Mouse (Mus musculus) heart, adult 2 months (tissue): Measurements from ENCODE around the gene Dnajc3.

Source experiments
- CTCF ChIP-seq: fragments of 200-600 bp; IDR thresholded peaks from 2 replicates; pipeline ENCODE4 v1.8.1; 2022; ENCODE audit warnings: antibody characterized with exemption, mild to moderate bottlenecking, moderate library complexity
- EP300 ChIP-seq: fragments of 200-500 bp; IDR thresholded peaks from 2 replicates; pipeline ENCODE4 v1.6.1; 2011; ENCODE audit warnings: low read depth, low read length, control low read depth; ENCODE audit not compliant: insufficient read depth
- POLR2A ChIP-seq: fragments of 200-500 bp; IDR thresholded peaks from 2 replicates; pipeline ENCODE4 v1.6.1; 2011; ENCODE audit warnings: mild to moderate bottlenecking, low read depth, low read length, control low read depth; ENCODE audit not compliant: insufficient read depth

- TF ChIP-seq POLR2A: no peak
- no peak for TF ChIP-seq CTCF
- no peak for TF ChIP-seq EP300
Measured at GRCm38 (mm10) chr14:118895655-118896054, 42.1 kb upstream of the Dnajc3 start.
